Mouse (Mus musculus): ENCODE measurements around the gene S100g.

DNA sequence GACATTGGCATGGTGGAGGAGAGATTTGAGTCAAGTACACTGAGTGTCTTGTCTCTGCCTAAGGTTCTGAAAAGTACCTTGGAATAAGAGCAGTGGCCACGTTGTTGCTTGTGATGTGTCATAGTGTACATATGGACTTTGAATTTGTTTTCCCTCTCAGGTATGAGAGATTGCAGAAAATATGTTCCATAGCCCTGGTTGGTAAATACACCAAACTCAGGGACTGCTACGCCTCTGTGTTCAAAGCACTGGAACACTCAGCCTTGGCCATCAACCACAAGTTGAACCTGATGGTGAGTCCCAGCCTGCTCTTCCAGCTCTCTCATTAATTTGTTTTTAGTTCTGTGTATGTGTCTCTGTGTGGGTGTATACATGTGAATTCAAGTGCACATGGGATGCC is 32.9 kb downstream of the S100g start:
- no peak for TF ChIP-seq CTCF (conservative IDR thresholded peaks at IDR 0.05; ENCODE audit: low read length)
- no peak for TF ChIP-seq NANOG (IDR thresholded peaks at IDR 0.05; ENCODE audit: borderline replicate concordance, low read length)
- TF ChIP-seq POU5F1 (IDR thresholded peaks at IDR 0.05; ENCODE audit: borderline replicate concordance, low read length), result no peak

Data from E14TG2a.4 (cell line).